Mouse (Mus musculus): ENCODE results near the gene Metap1d. TPM values are rescaled to one million over a fixed set of nuclear protein-coding genes. Genes with fewer than 3 reads are reported as not detected.
A peak's percentile ranks its signal among the peaks of the same experiment; 100 is the strongest.

The Metap1d gene
- total and polyA plus RNA-seq, 3 experiments: 18.9 to 28.3 (median 21.5) TPM

GRCm38 (mm10) chr2:71477787-71478186, 24.7 kb downstream of the Metap1d start:
- H3K4me3 ChIP-seq (replicated peaks in 1 of 3; ENCODE audit: low read depth in 2 of 3, low read length in 2 of 3, poor library complexity in 1 of 3): no peak overlapping the region
- in situ Hi-C loops (cut with MboI; ENCODE audit: low pct_ligation_motif_present, low pct_unique_long_range_greater_than_20kb, low sequenced_read_pairs) (no loop called here), dilution Hi-C loops (cut with MboI; ENCODE audit: extremely low pct_ligation_motif_present, extremely low pct_unique_long_range_greater_than_20kb, low sequenced_read_pairs) (no loop called here)
- H3K79me2 ChIP-seq (replicated peaks; ENCODE audit: control insufficient read depth, extremely low read depth, insufficient read depth, poor library complexity, severe bottlenecking): peaks cover 2% of the 10 kb centered on the region; the same call in 1 of the 2 replicates
- H3K36me3 ChIP-seq (replicated peaks in 1 of 2; ENCODE audit: control insufficient read depth in 1 of 2, insufficient read depth in 1 of 2, low read length in 1 of 2): peaks cover 0 to 15% of the 10 kb centered on the region in 2 experiments
- H3K9me3 ChIP-seq (replicated peaks; ENCODE audit: low read length): peaks cover 5% of the 10 kb centered on the region
- no peaks in the 10 kb centered on the region for H3K27me3 ChIP-seq (replicated peaks)
- no peak overlapping the region for H3K27ac ChIP-seq (ENCODE audit: insufficient read depth, low read depth)
- no peak for DNase-seq (ENCODE audit: extremely low read depth)
- no peak overlapping the region for H3K9ac ChIP-seq (ENCODE audit: insufficient read depth, low read depth)
- H3K4me1 ChIP-seq (ENCODE audit: control insufficient read depth in 1 of 2, insufficient read depth in 2 of 2): peaks cover 2 to 25% of the 10 kb centered on the region in 2 experiments; a peak in 3 of 4 replicates
- no peak overlapping the region for H3K4me2 ChIP-seq (ENCODE audit: insufficient read depth, low read depth, poor library complexity, severe bottlenecking)
- TF ChIP-seq CHD1 (IDR thresholded peaks at IDR 0.05; ENCODE audit: low read depth, low read length) (no peak), MAFK (IDR thresholded peaks at IDR 0.05; ENCODE audit: insufficient replicate concordance, low read length) (no peak), CTCF (conservative IDR thresholded peaks at IDR 0.05 in 1 of 2, IDR thresholded peaks at IDR 0.05 in 1 of 2; ENCODE audit: low read depth in 2 of 2, low read length in 2 of 2) (peak in 1 of 2 experiments; percentile 20; a peak in 2 of 4 replicates), CHD2 (IDR thresholded peaks at IDR 0.05; ENCODE audit: low read length) (no peak), ZC3H11A (IDR thresholded peaks at IDR 0.05; ENCODE audit: low read depth, low read length) (no peak), ZMIZ1 (IDR thresholded peaks at IDR 0.05; ENCODE audit: low read depth, low read length) (no peak), ZNF384 (IDR thresholded peaks at IDR 0.05; ENCODE audit: low read depth, low read length) (no peak)

DNA sequence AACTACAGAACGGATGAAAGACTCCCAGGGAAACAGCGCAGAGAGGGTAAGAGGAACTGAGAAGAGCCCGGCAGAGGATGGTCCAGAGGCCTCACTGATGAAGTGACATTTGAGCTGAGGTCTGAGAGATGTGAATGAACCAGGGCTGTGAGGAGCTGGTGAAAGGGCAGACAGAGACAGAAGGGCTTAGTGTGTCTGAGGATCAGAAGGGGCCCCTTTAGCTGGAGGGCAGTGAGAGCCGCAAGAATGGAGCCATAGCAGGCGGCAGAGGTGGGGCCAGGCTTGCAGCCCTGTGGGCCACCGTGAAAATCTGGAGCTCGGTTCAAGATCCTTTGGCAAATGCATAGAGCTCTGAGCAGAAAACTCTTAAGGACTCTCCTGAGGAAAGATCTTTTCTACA, 26.8 kb downstream of the Metap1d start:
- Histone ChIP-seq H3K4me3 (replicated peaks in 1 of 3; ENCODE audit: low read depth in 2 of 3, low read length in 2 of 3, poor library complexity in 1 of 3) (no peak overlapping the region), H3K27me3 (replicated peaks) (no peaks in the 10 kb centered on the region), H3K9me3 (replicated peaks; ENCODE audit: low read length) (peaks cover 5% of the 10 kb centered on the region), H3K4me2 (ENCODE audit: insufficient read depth, low read depth, poor library complexity, severe bottlenecking) (peak overlapping the region; percentile 6), H3K9ac (ENCODE audit: insufficient read depth, low read depth) (no peak overlapping the region; the same call in 1 of the 2 replicates), H3K4me1 (ENCODE audit: control insufficient read depth in 1 of 2, insufficient read depth in 2 of 2) (peaks cover 2 to 33% of the 10 kb centered on the region in 2 experiments; a peak in 3 of 4 replicates), H3K27ac (ENCODE audit: insufficient read depth, low read depth) (no peak overlapping the region), H3K36me3 (replicated peaks in 1 of 2; ENCODE audit: control insufficient read depth in 1 of 2, insufficient read depth in 1 of 2, low read length in 1 of 2) (peaks cover 0 to 11% of the 10 kb centered on the region in 2 experiments), H3K79me2 (replicated peaks; ENCODE audit: control insufficient read depth, extremely low read depth, insufficient read depth, poor library complexity, severe bottlenecking) (peaks cover 2% of the 10 kb centered on the region; the same call in 1 of the 2 replicates)
- in situ Hi-C loops (cut with MboI; ENCODE audit: low pct_ligation_motif_present, low pct_unique_long_range_greater_than_20kb, low sequenced_read_pairs): no loop called here
- peak; percentile 85 for TF ChIP-seq IRF4 (IDR thresholded peaks at IDR 0.05; ENCODE audit: low read depth, low read length)
- no peak for TF ChIP-seq CTCF (conservative IDR thresholded peaks at IDR 0.05 in 1 of 2, IDR thresholded peaks at IDR 0.05 in 1 of 2; ENCODE audit: low read depth in 2 of 2, low read length in 2 of 2)
- 0 out of 2 replicates have a peak, but pooled peaks have one; percentile 54 for TF ChIP-seq UBTF (IDR thresholded peaks at IDR 0.05; ENCODE audit: low read depth, low read length)
- TF ChIP-seq MAFK (IDR thresholded peaks at IDR 0.05; ENCODE audit: insufficient replicate concordance, low read length): no peak
- TF ChIP-seq POLR2A (IDR thresholded peaks at IDR 0.05; ENCODE audit: low read depth, low read length): no peak
- TF ChIP-seq EP300 (IDR thresholded peaks at IDR 0.05; ENCODE audit: low read length): peak; percentile 47; the same call in 1 of the 2 replicates
- no peak for TF ChIP-seq ZMIZ1 (IDR thresholded peaks at IDR 0.05; ENCODE audit: low read depth, low read length)
- dilution Hi-C loops (cut with MboI; ENCODE audit: extremely low pct_ligation_motif_present, extremely low pct_unique_long_range_greater_than_20kb, low sequenced_read_pairs): no loop called here
- DNase-seq (ENCODE audit: extremely low read depth): peak; percentile 49

GRCm38 (mm10) chr2:71481825-71482224, 28.7 kb downstream of the Metap1d start:
- no peak overlapping the region for H3K4me3 ChIP-seq (replicated peaks in 1 of 3; ENCODE audit: low read depth in 2 of 3, low read length in 2 of 3, poor library complexity in 1 of 3)
- in situ Hi-C loops (cut with MboI; ENCODE audit: low pct_ligation_motif_present, low pct_unique_long_range_greater_than_20kb, low sequenced_read_pairs) (no loop called here), dilution Hi-C loops (cut with MboI; ENCODE audit: extremely low pct_ligation_motif_present, extremely low pct_unique_long_range_greater_than_20kb, low sequenced_read_pairs) (no loop called here)
- no peak overlapping the region for H3K9ac ChIP-seq (ENCODE audit: insufficient read depth, low read depth)
- DNase-seq (ENCODE audit: extremely low read depth): no peak
- no peaks in the 10 kb centered on the region for H3K27me3 ChIP-seq (replicated peaks)
- no peak overlapping the region for H3K4me2 ChIP-seq (ENCODE audit: insufficient read depth, low read depth, poor library complexity, severe bottlenecking)
- peaks cover 0 to 9% of the 10 kb centered on the region in 2 experiments for H3K36me3 ChIP-seq (replicated peaks in 1 of 2; ENCODE audit: control insufficient read depth in 1 of 2, insufficient read depth in 1 of 2, low read length in 1 of 2)
- TF ChIP-seq CHD1 (IDR thresholded peaks at IDR 0.05; ENCODE audit: low read depth, low read length) (no peak), RCOR1 (conservative IDR thresholded peaks at IDR 0.05; ENCODE audit: low read depth, low read length) (no peak), MAFK (IDR thresholded peaks at IDR 0.05; ENCODE audit: insufficient replicate concordance, low read length) (peak; percentile 71), TBP (conservative IDR thresholded peaks at IDR 0.05; ENCODE audit: low read depth, low read length) (no peak), MEF2A (IDR thresholded peaks at IDR 0.05; ENCODE audit: borderline replicate concordance, low read depth, low read length) (no peak), NRF1 (IDR thresholded peaks at IDR 0.05; ENCODE audit: low read depth, low read length) (no peak), JUND (conservative IDR thresholded peaks at IDR 0.05; ENCODE audit: low read depth, low read length) (no peak)
- H3K27ac ChIP-seq (ENCODE audit: insufficient read depth, low read depth): no peak overlapping the region
- peaks cover 5% of the 10 kb centered on the region for H3K9me3 ChIP-seq (replicated peaks; ENCODE audit: low read length)
- H3K79me2 ChIP-seq (replicated peaks; ENCODE audit: control insufficient read depth, extremely low read depth, insufficient read depth, poor library complexity, severe bottlenecking): peaks cover 2% of the 10 kb centered on the region; the same call in 1 of the 2 replicates
- H3K4me1 ChIP-seq (ENCODE audit: control insufficient read depth in 1 of 2, insufficient read depth in 2 of 2): peaks cover 2 to 33% of the 10 kb centered on the region in 2 experiments; a peak in 3 of 4 replicates

Measured in CH12.LX (cell line).